Mouse (Mus musculus) heart, embryonic 12.5 days (tissue): ENCODE measurements at regions not wholly inside any gene's neighbourhood (a gene's known extent, or its start where the extent isn't known, plus 50 kb on each side); places are given as distances from the start of the nearest gene placed in this dataset.

ENCODE experiments used
- ATAC-seq: fragments of 200-750 bp; cut with Nextera tagmentation; 2 replicates; pipeline ENCODE4 v1.8.0; 2017; ENCODE audit warnings: moderate TSS enrichment, moderate library complexity; ENCODE audit not compliant: insufficient number of reproducible peaks, low FRiP score
- H3K27ac ChIP-seq: fragments of 300-500 bp; sonication (generic); 2 replicates; pipeline ENCODE4 v1.5.1; 2016; ENCODE audit warnings: mild to moderate bottlenecking, moderate library complexity; ENCODE audit not compliant: poor library complexity, severe bottlenecking
- H3K27me3 ChIP-seq: fragments of 300-500 bp; sonication (generic); replicated peaks from 2 replicates; pipeline ENCODE4 v1.6.1; 2016; ENCODE audit warnings: mild to moderate bottlenecking, moderate library complexity
- H3K36me3 ChIP-seq: fragments of 300-500 bp; sonication (generic); 2 replicates; pipeline ENCODE4 v1.6.1; 2016; ENCODE audit warnings: mild to moderate bottlenecking, moderate library complexity
- H3K4me1 ChIP-seq: fragments of 300-500 bp; sonication (generic); replicated peaks from 2 replicates; pipeline ENCODE4 v1.6.1; 2016; ENCODE audit warnings: mild to moderate bottlenecking
- H3K4me2 ChIP-seq: fragments of 300-500 bp; sonication (generic); 2 replicates; pipeline ENCODE4 v1.6.1; 2016; ENCODE audit warnings: mild to moderate bottlenecking, moderate library complexity
- H3K4me3 ChIP-seq: fragments of 300-500 bp; sonication (generic); 2 replicates; pipeline ENCODE4 v1.5.1; 2016; ENCODE audit warnings: mild to moderate bottlenecking
- H3K9ac ChIP-seq: fragments of 300-500 bp; sonication (generic); 2 replicates; pipeline ENCODE4 v1.6.1; 2016; ENCODE audit warnings: mild to moderate bottlenecking, moderate library complexity
- H3K9me3 ChIP-seq: fragments of 300-500 bp; sonication (generic); replicated peaks from 2 replicates; pipeline ENCODE4 v1.6.1; 2016; ENCODE audit warnings: mild to moderate bottlenecking, moderate library complexity
- WGBS: fragments of 180-500 bp; shearing (Covaris S2); methylation state at CpG from one replicate; pipeline ENCODE4 v1.1.7; 2016; 5-methylcytosine and 5-hydroxymethylcytosine counted together

DNA sequence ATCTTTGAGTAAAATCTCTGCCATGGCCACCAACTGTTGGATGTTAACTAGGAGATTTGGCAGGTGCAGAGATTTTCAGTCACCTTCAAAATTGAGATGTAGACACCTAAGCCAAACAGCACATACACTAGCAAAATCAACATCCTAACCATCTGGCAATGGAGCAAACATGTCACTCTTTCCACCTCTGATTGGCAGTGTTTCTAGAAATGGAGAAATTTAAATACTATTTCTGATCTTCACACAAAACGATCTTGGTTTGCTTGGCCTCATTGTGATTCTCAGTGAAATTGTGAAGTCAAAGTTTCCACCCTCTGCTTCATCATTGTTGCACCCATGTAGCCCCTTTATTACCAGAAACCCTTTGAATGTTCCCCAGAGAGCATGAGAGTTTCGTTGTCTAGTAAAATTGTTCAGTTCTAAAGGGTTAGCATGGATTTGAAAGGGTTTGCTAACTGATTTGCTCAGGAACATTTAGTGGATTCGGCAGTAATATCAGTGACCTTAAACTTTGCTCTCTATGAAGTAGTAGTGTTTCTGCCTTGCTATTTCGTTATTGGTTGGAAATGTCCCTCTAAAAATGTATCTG lies 854.1 kb downstream of the Stpg2 start:
- Histone ChIP-seq H3K4me2 (no peak overlapping the region), H3K27me3 (no peaks in the 10 kb centered on the region), H3K4me3 (no peak overlapping the region), H3K9me3 (peaks cover 7% of the 10 kb centered on the region), H3K4me1 (no peaks in the 10 kb centered on the region), H3K9ac (no peak overlapping the region), H3K36me3 (no peaks in the 10 kb centered on the region), H3K27ac (no peak overlapping the region)
- no peak for ATAC-seq
- 70% methylated on average over 4 of the region's 4 CpGs for WGBS

DNA sequence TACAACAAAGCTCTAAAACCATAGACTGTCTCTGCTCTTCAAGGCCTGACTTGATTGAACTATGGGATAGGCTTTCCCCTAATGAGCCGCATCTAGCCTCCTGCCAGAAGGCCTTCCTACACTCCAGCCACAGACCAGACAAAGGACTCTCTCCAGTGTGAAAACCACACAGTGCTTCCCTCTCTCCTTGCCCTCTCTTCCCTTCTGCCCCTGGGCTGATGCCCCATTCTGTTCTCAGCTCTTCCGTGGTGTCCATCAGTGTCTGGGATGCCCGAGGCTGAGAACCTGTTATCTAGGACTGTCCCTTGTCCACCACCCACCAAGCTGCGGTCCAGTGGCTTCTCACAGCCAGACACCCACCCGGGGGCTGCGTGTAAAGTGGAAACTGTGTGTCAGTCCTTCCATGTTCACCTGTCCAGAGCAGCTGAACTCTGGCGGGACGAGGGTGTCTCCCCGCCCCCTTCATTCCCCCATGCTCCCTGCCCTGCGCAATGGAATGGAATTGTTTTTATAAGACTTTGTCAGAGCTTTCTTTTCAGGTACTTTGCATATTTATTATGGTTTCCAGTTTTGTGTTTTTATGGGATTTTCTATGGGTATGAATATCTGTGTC lies 856.4 kb downstream of the Stpg2 start:
- no peak overlapping the region for H3K4me2 ChIP-seq
- no peaks in the 10 kb centered on the region for H3K4me1 ChIP-seq
- H3K27ac ChIP-seq, result no peak overlapping the region
- H3K36me3 ChIP-seq, result no peaks in the 10 kb centered on the region
- WGBS, result 88% methylated on average over 10 of the region's 10 CpGs
- no peaks in the 10 kb centered on the region for H3K27me3 ChIP-seq
- peaks cover 7% of the 10 kb centered on the region for H3K9me3 ChIP-seq
- no peak overlapping the region for H3K9ac ChIP-seq
- no peak for ATAC-seq
- H3K4me3 ChIP-seq, result no peak overlapping the region

DNA sequence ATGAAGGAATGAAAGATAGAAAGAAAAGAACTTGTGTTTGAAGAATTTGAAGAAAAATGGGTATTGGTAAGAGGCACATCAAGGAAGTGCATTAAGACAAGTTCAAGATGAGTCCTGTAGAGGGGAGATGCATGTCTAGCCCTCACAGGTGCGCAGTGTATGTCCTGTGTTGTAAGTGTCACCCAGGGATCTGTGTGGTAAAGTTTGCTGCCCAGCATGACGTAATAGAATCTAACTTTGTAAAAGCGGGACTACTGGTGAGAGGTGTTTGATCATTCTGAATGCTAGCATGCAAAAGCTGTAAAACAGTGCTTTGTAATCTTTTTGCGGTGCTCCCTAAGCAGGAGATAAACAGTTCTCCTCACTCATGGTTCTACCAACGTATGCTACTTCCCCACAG lies 857.4 kb downstream of the Stpg2 start:
- Histone ChIP-seq H3K27ac (no peak overlapping the region), H3K36me3 (no peaks in the 10 kb centered on the region)
- 81% methylated on average over 5 of the region's 5 CpGs for WGBS

GRCm38 (mm10) chr3:140084333-140084732 lies 878.8 kb downstream of the Stpg2 start:
- no peak overlapping the region for H3K4me2 ChIP-seq
- no peak for ATAC-seq
- H3K9ac ChIP-seq, result no peak overlapping the region
- H3K36me3 ChIP-seq, result no peaks in the 10 kb centered on the region
- H3K4me3 ChIP-seq, result no peak overlapping the region
- H3K4me1 ChIP-seq, result no peaks in the 10 kb centered on the region
- H3K27me3 ChIP-seq, result no peaks in the 10 kb centered on the region
- H3K9me3 ChIP-seq, result no peaks in the 10 kb centered on the region
- WGBS, result 78% methylated on average over 3 of the region's 3 CpGs
- no peak overlapping the region for H3K27ac ChIP-seq

More for the DNA sequence above, 857.4 kb downstream of the Stpg2 start:
- H3K9ac ChIP-seq, result no peak overlapping the region
- no peak overlapping the region for H3K4me2 ChIP-seq
- no peaks in the 10 kb centered on the region for H3K4me1 ChIP-seq
- H3K27me3 ChIP-seq, result no peaks in the 10 kb centered on the region
- peaks cover 7% of the 10 kb centered on the region for H3K9me3 ChIP-seq
- no peak overlapping the region for H3K4me3 ChIP-seq
- no peak for ATAC-seq

DNA sequence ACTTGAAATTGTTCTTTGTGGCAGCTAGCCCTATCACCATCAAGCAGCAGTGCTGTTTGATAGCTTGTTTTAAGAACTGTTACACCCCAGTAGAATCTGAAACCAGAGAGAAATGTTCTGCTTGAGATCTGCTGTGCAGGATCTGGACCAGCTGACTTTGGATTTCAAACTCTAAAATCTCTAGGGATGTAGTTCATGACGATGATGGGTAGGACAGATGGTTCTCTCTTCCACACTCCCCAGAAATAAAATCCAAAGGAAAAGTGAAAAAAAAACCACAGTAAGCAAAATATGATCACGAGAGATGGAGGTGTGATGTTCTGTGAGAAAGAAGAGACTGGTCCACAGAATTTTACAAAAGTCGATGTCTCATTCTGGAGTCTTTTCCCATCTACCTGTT lies 879.9 kb downstream of the Stpg2 start:
- H3K27ac ChIP-seq, result no peak overlapping the region
- no peaks in the 10 kb centered on the region for H3K27me3 ChIP-seq
- H3K9me3 ChIP-seq, result no peaks in the 10 kb centered on the region
- no peak overlapping the region for H3K9ac ChIP-seq
- WGBS, result 77% methylated on average over 3 of the region's 3 CpGs
- ATAC-seq, result no peak
- no peaks in the 10 kb centered on the region for H3K4me1 ChIP-seq
- H3K4me3 ChIP-seq, result no peak overlapping the region
- H3K36me3 ChIP-seq, result no peaks in the 10 kb centered on the region
- no peak overlapping the region for H3K4me2 ChIP-seq

GRCm38 (mm10) chr3:140088019-140088418 lies 882.5 kb downstream of the Stpg2 start:
- H3K9ac ChIP-seq, result no peak overlapping the region
- ATAC-seq, result no peak
- no peaks in the 10 kb centered on the region for H3K9me3 ChIP-seq
- H3K27ac ChIP-seq, result no peak overlapping the region
- no peaks in the 10 kb centered on the region for H3K36me3 ChIP-seq
- H3K27me3 ChIP-seq, result no peaks in the 10 kb centered on the region
- no peaks in the 10 kb centered on the region for H3K4me1 ChIP-seq
- H3K4me2 ChIP-seq, result no peak overlapping the region
- WGBS, result 76% methylated on average over 3 of the region's 3 CpGs
- H3K4me3 ChIP-seq, result no peak overlapping the region

DNA sequence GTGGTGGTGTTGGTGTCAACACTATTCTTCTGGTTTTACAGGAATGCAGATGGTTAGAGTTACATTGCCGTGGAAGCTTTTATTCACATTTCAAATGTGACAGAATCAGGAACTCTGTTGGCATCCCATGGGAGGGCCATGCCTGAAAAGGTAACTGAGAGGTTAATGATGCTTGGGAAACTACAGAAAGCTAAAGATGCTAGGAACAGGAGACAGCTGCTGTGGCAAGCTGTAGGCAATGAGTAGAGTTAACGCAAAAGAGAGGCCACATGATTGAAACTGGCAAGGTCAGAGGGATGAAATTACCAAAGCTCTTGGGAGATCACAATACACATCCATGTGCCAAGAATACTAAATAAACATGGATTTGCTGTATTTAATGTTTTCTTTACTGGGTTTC lies 886.4 kb downstream of the Stpg2 start:
- Histone ChIP-seq H3K4me3 (no peak overlapping the region), H3K9me3 (no peaks in the 10 kb centered on the region), H3K36me3 (no peaks in the 10 kb centered on the region), H3K27ac (no peak overlapping the region), H3K4me1 (no peaks in the 10 kb centered on the region), H3K4me2 (no peak overlapping the region), H3K27me3 (no peaks in the 10 kb centered on the region), H3K9ac (no peak overlapping the region)
- ATAC-seq, result no peak
- WGBS, result 76% methylated on average over 2 of the region's 2 CpGs

- H3K4me1 ChIP-seq, result no peaks in the 10 kb centered on the region
- no peak overlapping the region for H3K27ac ChIP-seq
- H3K9me3 ChIP-seq, result no peaks in the 10 kb centered on the region
- no peak overlapping the region for H3K4me3 ChIP-seq
- no peak for ATAC-seq
- no peak overlapping the region for H3K9ac ChIP-seq
- H3K4me2 ChIP-seq, result no peak overlapping the region
- H3K36me3 ChIP-seq, result no peaks in the 10 kb centered on the region
- H3K27me3 ChIP-seq, result no peaks in the 10 kb centered on the region
Measured at GRCm38 (mm10) chr3:140096854-140097540, 891.5 kb downstream of the Stpg2 start.

GRCm38 (mm10) chr3:140109401-140109800 lies 903.9 kb downstream of the Stpg2 start:
- Histone ChIP-seq H3K27ac (no peak overlapping the region), H3K4me3 (no peak overlapping the region), H3K4me2 (no peak overlapping the region), H3K9ac (no peak overlapping the region), H3K9me3 (no peaks in the 10 kb centered on the region), H3K4me1 (no peaks in the 10 kb centered on the region), H3K36me3 (no peaks in the 10 kb centered on the region), H3K27me3 (no peaks in the 10 kb centered on the region)
- no peak for ATAC-seq
- WGBS, result 59% methylated on average over 4 of the region's 4 CpGs

GRCm38 (mm10) chr3:140111414-140112172 lies 906.1 kb downstream of the Stpg2 start:
- Histone ChIP-seq H3K9ac (no peak overlapping the region), H3K27me3 (no peaks in the 10 kb centered on the region), H3K4me1 (no peaks in the 10 kb centered on the region), H3K27ac (no peak overlapping the region), H3K9me3 (no peaks in the 10 kb centered on the region), H3K36me3 (no peaks in the 10 kb centered on the region), H3K4me3 (no peak overlapping the region), H3K4me2 (no peak overlapping the region)
- WGBS, result 74% methylated on average over 9 of the region's 9 CpGs
- ATAC-seq, result no peak

- ATAC-seq, result no peak
- Histone ChIP-seq H3K4me1 (no peaks in the 10 kb centered on the region), H3K9me3 (no peaks in the 10 kb centered on the region), H3K4me3 (no peak overlapping the region), H3K27ac (no peak overlapping the region), H3K9ac (no peak overlapping the region), H3K36me3 (no peaks in the 10 kb centered on the region), H3K4me2 (no peak overlapping the region), H3K27me3 (no peaks in the 10 kb centered on the region)
- WGBS, result 83% methylated on average over 1 of the region's 1 CpGs
Measured at GRCm38 (mm10) chr3:140115116-140115515, 909.6 kb downstream of the Stpg2 start.
